Mouse (Mus musculus): Measurements from ENCODE around the gene Ogfrl1.
"Not testable (repeated sequence)": the region's sequence is repeated elsewhere in the genome, so short reads cannot be mapped to it uniquely, and the experiment has no call there.

Gene Ogfrl1

DNA sequence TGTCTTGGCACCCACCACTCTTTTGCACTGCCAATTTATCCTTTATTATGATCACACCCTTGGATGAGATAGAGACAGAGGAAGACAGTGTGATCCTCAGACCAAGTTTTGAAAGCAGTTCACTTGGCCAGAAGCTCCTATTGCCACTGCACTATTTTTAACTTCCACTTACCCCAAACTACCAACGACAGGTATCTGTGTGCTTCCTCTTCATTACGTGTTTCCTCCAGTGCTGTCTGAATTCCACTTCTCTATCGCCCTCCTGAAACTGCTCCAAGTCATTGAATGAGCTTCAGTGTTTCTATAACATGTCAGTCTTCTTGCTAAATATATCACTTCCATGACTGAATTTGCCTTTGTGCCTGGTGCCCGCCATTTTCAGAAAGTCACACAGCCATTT is at the start of gene Ogfrl1:
TSS of gene Ogfrl1 (minus strand) at position 150 of the 400 bp plus-strand sequence.
- no peak for DNase-seq

DNA sequence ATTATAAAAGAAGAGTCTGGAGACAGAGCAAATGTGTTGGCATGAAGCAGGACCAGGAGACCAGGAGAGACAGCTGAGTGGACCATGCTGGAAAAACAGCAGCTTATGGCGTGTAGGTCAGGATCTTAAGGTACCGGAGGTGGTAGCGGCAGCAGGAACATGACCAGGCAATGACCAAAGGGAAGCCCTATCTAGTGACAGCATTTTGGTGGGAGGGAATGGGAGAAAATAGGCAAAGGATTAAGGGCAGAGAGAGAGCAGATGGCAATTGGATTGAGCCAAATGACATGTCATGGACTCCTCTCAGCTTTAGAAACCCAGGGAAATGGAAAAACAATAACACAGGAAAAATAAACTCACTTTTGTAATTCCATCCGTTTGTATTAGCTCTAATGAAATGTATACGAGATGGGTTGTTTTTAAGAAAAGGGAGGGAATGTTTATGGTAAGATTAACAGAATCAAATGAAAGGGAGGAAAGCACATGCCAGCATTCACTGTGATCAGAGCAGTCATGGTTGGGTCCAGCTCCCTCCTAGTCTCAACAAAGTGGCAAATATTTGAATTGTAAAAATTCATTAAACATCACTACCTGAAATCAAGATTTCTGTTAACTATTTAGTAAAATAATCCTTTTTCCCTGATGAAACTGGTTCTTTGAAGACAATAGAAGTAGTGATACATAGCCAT is 48.3 kb upstream of the Ogfrl1 start:
- no peak for DNase-seq

DNA sequence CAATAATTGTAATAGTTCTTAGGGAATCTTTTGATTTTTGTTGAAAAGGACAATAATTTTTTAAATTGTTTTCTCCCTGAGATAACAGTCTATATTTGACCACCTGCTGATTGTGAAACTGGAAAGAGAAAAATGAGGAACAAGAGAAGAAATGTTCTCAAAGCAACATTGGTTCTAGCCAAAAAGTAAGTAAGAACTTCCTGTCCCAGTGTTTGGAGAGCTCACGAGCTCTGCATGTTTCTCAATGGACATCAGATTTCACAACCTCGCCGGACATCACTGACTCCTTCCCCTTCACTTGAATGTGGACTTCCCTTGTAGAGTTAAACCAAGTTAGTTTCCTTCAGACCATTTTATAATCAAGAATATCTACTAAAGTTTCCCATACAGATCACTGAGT is 36.0 kb upstream of the Ogfrl1 start:
- no peak for DNase-seq

DNA sequence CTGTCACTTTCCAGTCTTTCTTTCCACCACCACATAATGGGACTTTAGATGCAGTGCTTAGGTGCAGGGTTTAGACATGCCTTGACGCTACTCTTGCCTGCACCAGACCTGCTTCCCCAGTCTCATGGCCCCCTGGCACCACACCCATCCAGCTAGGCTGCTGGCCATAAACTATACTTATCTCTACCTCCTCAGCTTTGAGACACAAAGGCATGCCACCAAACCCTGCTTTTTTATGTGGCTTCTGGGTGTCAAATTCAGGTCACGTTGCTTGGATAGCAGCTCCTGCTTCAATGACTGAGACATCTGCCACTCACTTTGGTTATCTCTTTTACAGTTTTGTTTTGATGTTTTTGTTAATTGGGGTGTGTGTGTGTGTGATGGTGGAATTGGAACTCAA is 28.9 kb upstream of the Ogfrl1 start:
- DNase-seq, result no peak

DNA sequence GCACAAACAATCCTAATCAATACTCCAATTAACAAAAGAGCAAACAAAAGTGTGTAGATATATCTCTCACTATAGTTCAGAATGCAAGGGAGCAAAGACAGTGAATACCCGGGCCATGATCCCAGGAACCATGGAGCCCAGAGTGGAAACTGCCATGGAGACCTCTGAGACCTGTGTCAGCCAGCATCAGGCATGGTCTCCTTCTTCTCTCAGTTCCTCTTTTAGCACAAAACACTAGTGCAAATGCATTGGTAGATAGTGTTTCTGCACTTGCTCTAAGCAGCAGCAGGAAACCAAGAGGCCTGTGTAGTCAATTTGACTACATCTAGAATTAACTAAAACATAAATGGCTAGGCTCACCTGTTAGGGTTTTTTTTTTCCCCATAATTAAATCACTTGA is 21.4 kb upstream of the Ogfrl1 start:
- no peak for DNase-seq

DNA sequence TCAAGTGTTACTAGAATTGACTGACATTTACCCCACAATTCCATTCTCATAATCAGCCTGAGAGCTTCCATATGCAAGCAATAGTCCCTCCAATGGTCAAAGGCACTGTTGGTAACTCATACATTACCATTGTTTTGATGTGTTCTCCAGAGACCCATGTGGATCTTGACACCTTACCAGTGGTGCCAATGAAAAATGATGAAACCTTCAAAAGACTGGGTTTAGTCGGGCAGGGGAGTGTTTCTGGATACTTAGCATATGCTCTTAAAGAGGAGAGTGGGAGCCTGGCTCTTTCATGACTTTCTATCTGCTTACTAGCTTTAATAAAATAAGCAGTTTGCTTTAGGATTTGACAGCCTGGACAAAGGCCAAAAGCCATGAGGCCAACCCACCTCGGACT is 20.5 kb upstream of the Ogfrl1 start:
- DNase-seq, result no peak

DNA sequence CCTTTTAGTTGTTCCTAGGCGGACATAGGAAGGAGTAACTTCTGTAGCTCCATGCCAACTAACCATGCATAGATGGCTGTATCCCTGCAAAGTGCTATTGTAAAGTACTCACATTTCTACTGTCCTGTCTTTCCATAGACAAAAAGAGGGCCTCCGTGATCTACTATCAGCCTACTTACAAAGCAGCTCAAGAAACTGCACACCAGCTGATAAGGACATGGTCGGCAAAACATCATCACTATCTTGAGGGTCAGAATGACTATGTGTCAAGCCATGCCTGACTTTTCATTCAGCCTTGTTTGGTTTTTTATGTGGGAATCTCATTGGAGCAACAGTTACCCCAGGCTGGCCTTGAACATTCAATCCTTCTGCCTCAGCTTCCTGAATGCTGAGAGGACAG is 20.0 kb upstream of the Ogfrl1 start:
- no peak for DNase-seq

DNA sequence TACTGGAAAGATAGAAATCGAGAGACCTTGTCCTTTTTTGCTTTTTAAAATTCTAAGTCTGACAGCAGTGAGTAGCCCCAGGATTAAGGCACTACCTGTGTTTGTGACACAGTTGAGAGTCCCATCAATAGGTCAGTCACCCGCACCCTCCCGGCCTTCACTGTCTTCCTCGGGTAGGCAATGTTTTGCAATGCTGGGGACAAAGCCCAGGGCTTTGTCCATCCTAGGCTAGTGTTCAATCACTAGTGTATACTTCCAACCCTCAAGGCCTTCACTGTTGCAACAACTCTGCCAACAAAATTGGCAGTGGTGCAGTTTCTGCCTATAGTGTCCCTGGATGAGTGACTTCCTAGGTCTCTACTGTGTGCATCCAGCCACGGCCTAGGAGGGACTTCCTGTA is 14.0 kb upstream of the Ogfrl1 start:
- no peak for DNase-seq

DNA sequence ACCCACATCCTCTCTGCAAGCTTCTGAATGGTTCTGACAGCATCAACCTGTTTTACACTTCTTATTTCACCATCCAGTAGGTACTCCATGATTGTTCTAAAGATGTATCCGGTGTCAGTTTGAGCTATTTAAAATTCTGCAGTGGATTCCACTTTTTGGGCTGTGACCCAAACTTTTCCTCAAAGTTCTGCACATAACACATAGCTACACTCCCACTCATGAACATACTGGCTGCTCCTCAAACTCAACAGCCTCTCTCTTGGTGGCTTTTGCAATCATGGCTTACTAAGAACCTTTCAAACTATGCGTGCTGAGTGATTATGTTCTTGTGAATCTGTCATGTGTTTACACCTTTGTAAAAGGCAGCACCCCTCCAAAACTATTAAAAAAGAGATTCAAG is 12.4 kb upstream of the Ogfrl1 start:
- DNase-seq, result peak; percentile 37

DNA sequence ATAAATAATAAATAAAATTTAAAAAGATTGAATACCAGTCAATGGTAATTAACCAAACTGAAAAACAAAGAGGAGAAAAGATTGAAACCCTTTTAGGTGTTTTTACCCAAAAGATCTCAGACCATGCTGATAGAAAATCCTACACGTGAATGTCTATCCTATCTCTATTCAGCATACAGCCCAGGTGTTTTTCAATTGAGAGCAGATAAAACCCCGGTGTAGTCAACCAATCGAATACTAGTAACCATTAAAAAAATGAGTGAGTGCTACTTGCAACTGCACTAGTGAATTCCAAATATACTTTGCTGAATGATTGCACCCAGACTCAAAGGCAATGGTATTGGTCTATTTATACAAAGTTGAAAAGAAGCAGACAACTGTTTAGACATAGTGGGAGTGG is 4.8 kb upstream of the Ogfrl1 start:
- no peak for DNase-seq

DNA sequence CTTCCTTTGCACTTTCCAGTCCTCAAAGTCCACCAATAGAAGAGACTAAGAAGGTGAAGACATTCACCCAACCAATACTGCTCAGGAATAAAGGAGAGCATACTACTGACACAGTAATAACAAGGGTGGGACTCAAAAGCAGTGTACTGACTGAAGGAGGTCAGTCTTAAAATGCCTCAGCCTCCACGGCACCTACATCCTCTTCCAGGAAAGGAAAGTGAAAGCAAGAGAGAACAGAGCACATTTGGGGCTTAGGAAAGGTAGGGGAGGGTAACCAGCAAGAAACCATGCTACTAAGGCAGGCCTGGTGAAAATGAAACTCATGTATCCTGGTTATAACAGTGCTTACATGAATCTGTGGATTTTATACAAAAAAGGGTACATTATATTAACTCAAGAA is 2.0 kb upstream of the Ogfrl1 start:
- no peak for DNase-seq

DNA sequence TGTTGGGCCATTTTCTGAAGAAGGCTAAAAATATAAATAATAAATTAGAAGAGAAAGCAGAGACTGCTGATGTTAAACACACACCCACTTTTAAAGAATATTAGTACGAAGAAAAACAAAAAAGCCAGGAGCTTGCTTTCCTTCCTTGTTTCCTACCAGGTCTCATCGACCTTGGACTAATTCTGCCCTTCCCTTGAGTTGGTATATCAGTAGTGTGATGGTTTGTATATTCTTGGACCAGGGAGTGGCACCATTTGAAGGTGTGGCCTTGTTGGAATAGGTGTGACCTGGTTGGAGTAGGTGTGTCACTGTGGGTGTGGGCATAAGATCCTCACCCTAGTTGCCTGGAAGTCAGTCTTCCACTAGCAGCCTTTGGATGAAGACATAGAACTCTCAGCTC is 3.2 kb downstream of the Ogfrl1 start:
- DNase-seq, result not testable (repeated sequence)

DNA sequence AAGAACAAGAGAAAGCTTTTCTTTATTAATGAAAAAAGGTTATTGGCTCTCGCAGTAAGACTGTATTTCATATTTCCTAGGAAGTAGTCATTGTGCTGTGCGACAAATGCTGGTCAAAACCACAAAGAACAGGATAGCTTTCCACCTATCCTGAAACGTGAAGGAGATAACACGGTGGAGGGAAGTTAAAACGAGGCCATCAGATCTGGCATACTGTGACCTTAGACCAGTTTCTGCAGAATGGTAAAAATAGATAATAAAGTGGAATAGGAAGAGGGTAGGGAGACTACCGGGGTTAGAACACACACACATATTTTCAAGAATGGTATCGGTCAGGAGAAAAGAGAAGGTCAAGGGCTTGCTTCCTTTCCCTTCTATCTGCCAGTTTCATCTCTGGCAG is 5.8 kb downstream of the Ogfrl1 start:
- DNase-seq, result no peak

DNA sequence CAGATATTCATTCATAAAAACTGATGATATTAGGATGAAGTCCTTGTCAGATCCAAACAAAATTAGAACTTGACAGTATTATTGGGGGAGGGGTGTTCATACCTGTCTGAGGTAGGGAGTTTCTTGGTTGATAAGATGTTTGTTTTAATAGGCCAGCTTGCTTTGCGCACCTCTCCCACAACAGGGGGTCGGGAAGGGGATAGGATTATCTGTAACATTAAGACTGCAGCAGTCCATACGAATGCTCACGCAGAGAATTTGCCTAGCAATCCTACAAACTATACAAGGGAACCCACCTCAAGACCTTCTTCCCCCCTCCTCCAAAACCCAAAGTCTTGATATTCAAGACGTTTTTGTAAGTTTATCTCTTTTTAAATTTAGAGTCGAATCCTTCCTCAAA is 13.2 kb downstream of the Ogfrl1 start:
- no peak for DNase-seq

DNA sequence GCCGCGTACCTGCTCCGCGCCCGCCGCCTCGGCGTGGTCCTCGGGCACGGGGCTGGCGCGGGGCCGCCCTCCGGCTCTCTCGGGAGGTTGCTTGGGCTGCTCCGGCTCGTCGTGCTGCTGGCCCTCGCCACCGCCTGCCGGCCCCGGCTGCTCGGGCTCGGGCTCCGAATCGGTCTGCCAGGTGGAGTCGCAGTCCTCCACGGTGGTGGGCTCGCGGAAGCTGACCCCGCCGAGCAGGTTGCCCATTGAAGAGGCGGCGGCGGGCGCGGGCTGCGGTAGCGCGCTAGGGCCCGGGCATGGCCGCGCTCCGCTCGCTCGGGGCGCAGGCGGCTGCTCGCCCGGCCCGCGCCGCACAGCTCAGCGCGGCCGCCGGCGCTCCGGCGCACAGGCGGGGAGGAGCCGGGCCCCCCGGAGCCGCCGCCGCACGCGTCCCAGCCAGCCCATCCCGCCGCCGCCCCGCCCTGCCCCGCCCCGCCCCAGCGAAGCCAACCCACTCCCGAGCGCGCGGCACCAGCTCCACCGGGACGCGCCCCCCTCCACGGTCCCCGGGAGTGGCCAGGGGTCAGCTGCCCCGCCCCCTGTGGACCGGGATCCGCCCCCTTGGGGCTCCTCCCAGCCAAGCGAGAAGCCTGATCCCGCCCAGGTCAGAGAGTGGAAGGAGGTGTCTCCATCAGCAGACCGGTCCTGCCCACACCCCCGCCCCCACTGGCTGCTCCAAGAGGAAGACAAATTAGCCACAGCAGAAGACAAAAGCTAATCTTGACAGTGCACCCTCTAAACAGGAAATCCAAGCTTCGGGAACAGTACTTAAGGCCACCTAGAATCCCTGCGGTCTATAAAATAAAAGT is 14.5 kb downstream of the Ogfrl1 start:
- peak; percentile 97 for DNase-seq

DNA sequence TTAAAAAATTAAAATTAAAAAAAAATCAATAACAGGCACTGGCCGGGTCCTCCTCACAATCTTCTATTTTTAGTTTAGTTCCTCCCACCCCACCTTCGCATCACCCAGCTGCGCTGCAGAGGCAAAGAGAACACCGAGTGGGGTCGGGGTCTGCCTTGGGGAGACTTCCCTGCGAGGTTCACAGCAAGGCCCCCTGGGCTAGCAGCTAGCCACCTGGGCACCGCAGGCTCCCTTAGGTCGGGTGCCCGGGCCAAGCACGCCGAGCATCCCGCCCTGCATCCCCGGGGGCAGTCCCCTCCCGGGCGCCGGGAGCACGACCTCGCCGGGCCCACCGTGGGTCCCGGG is 15.1 kb downstream of the Ogfrl1 start:
- DNase-seq, result peak; percentile 20

DNA sequence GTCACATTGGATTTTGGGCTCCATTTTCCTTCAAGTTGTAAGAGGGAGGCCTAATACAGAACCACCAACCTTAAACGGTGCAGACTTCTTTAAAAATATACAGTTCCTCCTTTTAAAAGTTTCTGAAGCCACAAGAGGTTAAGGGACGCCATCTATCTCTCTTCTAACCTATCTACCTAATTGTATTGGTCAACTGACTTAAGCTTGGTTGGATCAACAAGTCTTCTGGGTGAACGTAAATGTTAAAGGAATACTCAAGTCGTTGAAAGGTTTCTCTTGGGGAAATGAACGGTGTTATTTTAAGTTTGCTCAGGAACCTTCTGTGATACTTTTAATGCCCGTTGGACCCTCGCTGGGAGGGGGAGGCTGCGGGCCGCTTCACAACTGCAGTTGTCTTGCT is 15.5 kb downstream of the Ogfrl1 start:
- no peak for DNase-seq

DNA sequence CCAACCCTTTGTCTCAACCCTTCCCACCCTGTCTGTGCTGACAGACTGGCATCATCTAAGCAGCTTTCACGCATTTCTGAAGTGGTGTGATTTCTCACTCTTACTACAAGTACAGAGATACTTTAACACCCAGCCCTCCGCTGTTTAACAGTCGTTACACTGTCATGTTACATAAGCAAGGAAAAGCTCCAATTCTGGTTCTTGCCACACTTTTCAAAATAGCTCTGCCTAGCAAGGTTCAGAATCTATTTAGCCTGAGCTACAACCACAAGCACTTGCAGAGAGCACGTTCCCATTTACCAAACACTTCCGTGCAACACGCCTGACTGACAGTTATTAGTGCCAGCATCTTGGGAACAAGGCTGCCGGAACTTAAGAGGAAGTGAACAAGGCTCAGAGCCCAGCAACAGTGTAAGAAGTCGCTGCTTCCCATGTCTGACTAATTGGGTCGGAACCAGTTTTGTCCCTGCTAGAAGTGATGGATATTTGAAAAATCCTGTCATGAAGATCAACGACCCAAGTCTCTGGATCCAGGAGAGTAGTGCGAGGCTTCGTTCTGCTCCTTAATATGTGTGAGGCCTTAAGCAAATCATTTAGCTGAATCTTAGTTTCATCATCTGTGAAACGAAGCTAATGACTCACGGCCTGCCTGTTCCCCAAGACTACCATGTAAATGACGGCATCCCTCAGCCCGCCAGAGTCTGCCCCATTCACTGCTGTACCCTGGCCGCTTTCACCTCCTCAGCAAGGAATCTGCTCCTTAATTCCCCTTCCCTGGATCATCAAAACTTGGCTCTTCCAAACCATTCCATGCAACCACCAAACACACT is 17.4 kb downstream of the Ogfrl1 start:
- peak; percentile 40 for DNase-seq

DNA sequence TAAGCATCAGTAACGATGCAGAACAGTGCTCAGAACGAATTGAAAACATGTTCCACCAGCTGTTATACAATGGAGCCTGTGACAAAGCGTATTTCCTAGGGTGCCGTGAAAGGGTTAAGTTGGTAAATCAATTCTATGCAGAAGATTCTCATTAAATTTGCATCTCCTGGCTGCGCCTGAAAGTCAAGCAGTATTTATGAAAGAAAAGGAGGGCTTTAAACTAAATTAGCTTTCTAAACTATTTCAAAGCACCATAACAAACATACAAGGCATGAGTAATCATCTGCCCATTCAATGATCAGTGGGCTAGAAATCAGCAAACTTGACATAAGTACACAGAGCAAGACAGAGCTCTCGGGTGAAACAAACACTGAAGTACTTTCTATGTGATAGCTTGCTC is 18.3 kb downstream of the Ogfrl1 start:
- no peak for DNase-seq

DNA sequence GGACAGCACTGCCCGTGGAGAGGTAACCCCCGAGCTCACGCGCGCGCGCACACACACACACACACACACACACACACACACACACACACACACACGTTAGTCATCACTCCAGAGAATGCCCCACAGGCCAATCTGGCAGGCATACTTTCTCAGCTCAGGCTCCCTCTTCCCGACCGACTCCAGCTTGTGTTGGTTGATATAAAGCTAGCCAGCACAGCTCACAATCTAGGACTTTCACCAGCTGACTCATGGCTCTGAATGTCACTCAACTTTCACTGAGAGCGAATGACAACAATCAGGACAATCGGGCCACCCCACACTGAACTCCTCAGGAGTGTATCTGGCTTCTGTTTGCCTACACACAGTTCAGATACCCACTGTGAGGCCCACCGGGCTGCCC is 20.0 kb downstream of the Ogfrl1 start:
- DNase-seq, result no peak

DNA sequence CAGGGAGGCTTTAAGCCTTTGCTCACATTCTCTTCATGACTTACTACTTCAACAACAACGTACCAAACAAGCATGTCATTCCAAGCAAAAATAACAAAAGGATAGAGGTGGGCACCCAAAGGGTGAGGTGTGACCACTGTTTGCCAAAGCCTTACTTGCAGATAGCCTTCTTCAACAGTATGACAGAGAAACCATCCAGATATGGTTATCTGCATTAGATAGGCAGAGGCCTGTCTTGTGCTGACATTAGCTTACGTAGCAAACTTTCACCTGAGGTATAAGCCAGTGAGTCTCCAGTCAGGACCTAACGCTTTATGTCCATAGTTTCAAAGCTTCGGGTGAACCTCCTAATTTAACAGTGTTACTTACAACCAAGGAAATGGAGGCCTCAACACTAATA is 23.4 kb downstream of the Ogfrl1 start:
- no peak for DNase-seq

DNA sequence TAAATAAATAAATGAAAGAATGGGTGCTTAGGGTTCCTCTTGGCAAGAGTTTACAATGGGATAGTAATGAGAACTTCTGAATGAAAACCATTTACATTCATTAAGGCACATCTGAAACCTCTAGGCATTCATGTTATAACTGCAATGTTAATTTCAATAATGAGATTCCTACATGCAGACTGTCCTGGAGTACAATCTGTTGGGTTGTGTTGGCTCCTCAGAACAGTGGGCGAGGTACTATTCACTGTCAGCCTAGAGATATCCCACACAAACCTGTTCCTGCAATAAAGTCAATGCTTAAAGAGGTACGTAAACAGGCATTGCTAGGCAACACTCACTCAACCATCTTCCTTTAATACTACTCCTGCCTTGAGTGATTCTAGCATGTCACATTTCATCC is 32.0 kb downstream of the Ogfrl1 start:
- DNase-seq, result no peak

DNA sequence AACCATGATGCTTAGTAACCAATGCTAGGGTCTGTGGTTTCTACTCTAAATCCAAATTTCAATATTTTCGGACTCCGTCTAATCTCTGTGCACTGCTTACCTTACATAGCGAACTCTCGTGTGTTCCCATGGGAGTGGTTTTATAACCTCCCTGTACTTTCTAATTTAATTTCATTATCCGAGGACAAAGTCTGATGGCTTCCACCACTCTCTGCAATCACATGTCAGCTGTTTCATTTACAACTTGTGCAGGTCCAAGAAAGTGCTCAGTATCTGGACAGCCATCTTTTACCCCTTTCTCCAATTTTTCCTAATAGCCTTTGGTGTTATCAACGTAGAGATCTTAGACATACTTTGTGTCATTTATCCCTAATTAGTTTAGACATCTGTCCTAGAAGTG is 44.7 kb downstream of the Ogfrl1 start:
- DNase-seq, result no peak

DNA sequence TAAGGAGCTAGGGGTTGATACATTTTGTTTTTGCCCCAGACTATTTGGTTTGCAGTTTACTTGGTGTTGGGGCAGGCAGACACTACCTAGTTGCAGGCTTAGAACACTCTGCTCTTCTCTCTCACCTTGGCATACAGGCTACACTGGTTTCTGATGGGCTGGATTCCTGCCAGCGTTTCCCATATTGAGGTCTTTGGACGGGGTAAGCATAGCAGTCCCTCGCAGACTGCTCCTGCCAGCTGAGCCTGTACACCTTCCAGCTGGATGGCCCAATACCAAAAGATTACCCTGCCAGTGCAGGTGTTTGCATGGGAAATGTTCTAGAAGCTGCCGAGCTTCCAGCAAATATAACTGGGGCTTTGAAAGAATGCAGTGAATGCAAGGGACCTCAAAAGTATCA is 45.8 kb downstream of the Ogfrl1 start:
- DNase-seq, result no peak

All from right cerebral cortex, adult 18-20 months (tissue).